Mouse (Mus musculus) lung, embryonic 14.5 days (tissue): Measurements from ENCODE around the gene Brf1. TPM values are rescaled to one million over a fixed set of nuclear protein-coding genes. Genes with fewer than 3 reads are reported as not detected.
A peak's percentile ranks its signal among the peaks of the same experiment; 100 is the strongest.

Source experiments
- ATAC-seq: fragments of 200-750 bp; cut with Nextera tagmentation; 2 replicates; pipeline ENCODE4 v1.8.0; 2017; ENCODE audit warnings: mild to moderate bottlenecking, moderate TSS enrichment, moderate library complexity; ENCODE audit not compliant: insufficient read depth
- DNase-seq: peaks from one replicate; pipeline ENCODE4 v3.0.0-alpha.2; 2015
- H3K27ac ChIP-seq: fragments of 300-500 bp; sonication (generic); 2 replicates; pipeline ENCODE4 v1.5.1; 2014; ENCODE audit warnings: low read depth, mild to moderate bottlenecking, moderate library complexity
- H3K27me3 ChIP-seq: fragments of 300-500 bp; sonication (generic); 2 replicates; pipeline ENCODE4 v1.6.1; 2014; ENCODE audit warnings: low read length, control low read depth; ENCODE audit not compliant: insufficient read depth
- H3K36me3 ChIP-seq: fragments of 300-500 bp; sonication (generic); 2 replicates; pipeline ENCODE4 v1.6.1; 2014; ENCODE audit warnings: control low read depth; ENCODE audit not compliant: insufficient read depth
- H3K4me1 ChIP-seq: fragments of 300-500 bp; sonication (generic); 2 replicates; pipeline ENCODE4 v1.6.1; 2014; ENCODE audit warnings: antibody characterized with exemption, control low read depth; ENCODE audit not compliant: insufficient read depth
- H3K4me2 ChIP-seq: fragments of 300-500 bp; sonication (generic); 2 replicates; pipeline ENCODE4 v1.6.1; 2014; ENCODE audit warnings: mild to moderate bottlenecking
- H3K4me3 ChIP-seq: fragments of 300-500 bp; sonication (generic); 2 replicates; pipeline ENCODE4 v1.5.1; 2014; ENCODE audit warnings: low read depth, low read length
- H3K9ac ChIP-seq: fragments of 300-500 bp; sonication (generic); 2 replicates; pipeline ENCODE4 v1.6.1; 2014
- H3K9me3 ChIP-seq: fragments of 300-500 bp; sonication (generic); 2 replicates; pipeline ENCODE4 v1.6.1; 2016; ENCODE audit warnings: low read depth, low read length, control low read depth
- CTCF ChIP-seq: IDR thresholded peaks from 2 replicates; pipeline ENCODE4 v1.5.1; 2016; ENCODE audit warnings: antibody characterized with exemption, low read depth
- WGBS: fragments of 180-500 bp; shearing (Covaris S2); extraction: QIAGEN DNeasy Blood & Tissue Kit; methylation state at CpG from one replicate; pipeline ENCODE4 v1.1.7; 2014; 5-methylcytosine and 5-hydroxymethylcytosine counted together
- polyA plus RNA-seq: library from polyadenylated mRNA; unstranded; fragments of >200 nt; fragmentation: Nextera tagmentation; extraction: Ambion mirVana; gene quantifications from 2 replicates; pipeline ENCODE4 v1.2.1, GENCODE M21; 2014

Gene Brf1
- polyA plus RNA-seq, 1 experiment from 2014 or later = 65.9 TPM

- H3K4me1 ChIP-seq = peaks cover 12% of the 10 kb centered on the region; the same call in 1 of the 2 replicates
- no peaks in the 10 kb centered on the region for H3K27me3 ChIP-seq
- TF ChIP-seq CTCF = no peak
- H3K9ac ChIP-seq = peak overlapping the region; percentile 84; the same call in 1 of the 2 replicates
- H3K4me3 ChIP-seq = no peak overlapping the region
- peak overlapping the region; percentile 89 for H3K27ac ChIP-seq
- ATAC-seq (no peak), DNase-seq (no peak)
- 70% methylated on average over 3 of the region's 3 CpGs for WGBS
- H3K9me3 ChIP-seq = no peaks in the 10 kb centered on the region
- H3K36me3 ChIP-seq = no peaks in the 10 kb centered on the region
- H3K4me2 ChIP-seq = peak overlapping the region; percentile 89
Measured at GRCm38 (mm10) chr12:113013021-113013491, 12.6 kb upstream of the Brf1 start.

GRCm38 (mm10) chr12:113012443-113012842, 11.9 kb upstream of the Brf1 start:
- Histone ChIP-seq H3K27ac (no peak overlapping the region), H3K4me3 (no peak overlapping the region), H3K36me3 (no peaks in the 10 kb centered on the region), H3K4me2 (no peak overlapping the region), H3K9ac (no peak overlapping the region), H3K4me1 (peaks cover 12% of the 10 kb centered on the region; the same call in 1 of the 2 replicates), H3K9me3 (no peaks in the 10 kb centered on the region), H3K27me3 (no peaks in the 10 kb centered on the region)
- DNase-seq (no peak), ATAC-seq (no peak)
- WGBS = 91% methylated on average over 5 of the region's 5 CpGs
- no peak for TF ChIP-seq CTCF

GRCm38 (mm10) chr12:113011702-113012360, 11.3 kb upstream of the Brf1 start:
- Histone ChIP-seq H3K4me3 (no peak overlapping the region), H3K9me3 (no peaks in the 10 kb centered on the region), H3K4me1 (peaks cover 12% of the 10 kb centered on the region; the same call in 1 of the 2 replicates), H3K27ac (no peak overlapping the region), H3K27me3 (no peaks in the 10 kb centered on the region), H3K36me3 (no peaks in the 10 kb centered on the region), H3K4me2 (no peak overlapping the region), H3K9ac (no peak overlapping the region)
- DNase-seq (peak; percentile 17), ATAC-seq (no peak)
- TF ChIP-seq CTCF = no peak
- WGBS = 78% methylated on average over 6 of the region's 6 CpGs

- Histone ChIP-seq H3K27me3 (no peaks in the 10 kb centered on the region), H3K9ac (no peak overlapping the region), H3K4me3 (no peak overlapping the region), H3K27ac (no peak overlapping the region), H3K4me1 (no peaks in the 10 kb centered on the region; the same call in 1 of the 2 replicates), H3K9me3 (no peaks in the 10 kb centered on the region), H3K4me2 (no peak overlapping the region), H3K36me3 (no peaks in the 10 kb centered on the region)
- peak; percentile 66 for TF ChIP-seq CTCF
- WGBS = 31% methylated on average over 4 of the region's 4 CpGs
- ATAC-seq (no peak), DNase-seq (peak; percentile 57)
Measured at GRCm38 (mm10) chr12:113004993-113005392, 4.5 kb upstream of the Brf1 start.

- 77% methylated on average over 8 of the region's 8 CpGs for whole genome bisulfite sequencing
- DNase-seq = no peak
- ATAC-seq = no peak
- Histone ChIP-seq H3K9ac (no peak overlapping the region; the same call in 1 of the 2 replicates), H3K4me1 (peaks cover 3% of the 10 kb centered on the region), H3K27ac (no peak overlapping the region), H3K9me3 (no peaks in the 10 kb centered on the region), H3K4me3 (no peak overlapping the region), H3K27me3 (no peaks in the 10 kb centered on the region), H3K36me3 (no peaks in the 10 kb centered on the region), H3K4me2 (no peak overlapping the region)
- TF ChIP-seq CTCF = no peak
Measured at GRCm38 (mm10) chr12:113004011-113004410, 3.5 kb upstream of the Brf1 start.

GRCm38 (mm10) chr12:113002667-113003066, 2.2 kb upstream of the Brf1 start:
- peaks cover 7% of the 10 kb centered on the region for H3K4me1 ChIP-seq
- 50% methylated on average over 2 of the region's 2 CpGs for WGBS
- ATAC-seq = no peak
- no peaks in the 10 kb centered on the region for H3K27me3 ChIP-seq
- H3K4me3 ChIP-seq = no peak overlapping the region
- H3K9ac ChIP-seq = no peak overlapping the region
- TF ChIP-seq CTCF = 0 out of 2 replicates have a peak, but pooled peaks have one; percentile 29
- no peak for DNase-seq
- no peak overlapping the region for H3K4me2 ChIP-seq
- H3K36me3 ChIP-seq = no peaks in the 10 kb centered on the region
- H3K27ac ChIP-seq = no peak overlapping the region
- no peaks in the 10 kb centered on the region for H3K9me3 ChIP-seq

GRCm38 (mm10) chr12:113001133-113001474, 600 bp upstream of the Brf1 start:
- Histone ChIP-seq H3K4me2 (peak overlapping the region; percentile 76), H3K4me1 (peaks cover 7% of the 10 kb centered on the region), H3K9me3 (no peaks in the 10 kb centered on the region), H3K4me3 (peak overlapping the region; percentile 90), H3K27me3 (no peaks in the 10 kb centered on the region), H3K36me3 (peaks cover 5% of the 10 kb centered on the region; the same call in 1 of the 2 replicates), H3K27ac (peak overlapping the region; percentile 93), H3K9ac (peak overlapping the region; percentile 66)
- WGBS = 4% methylated on average over 5 of the region's 5 CpGs
- TF ChIP-seq CTCF = no peak
- ATAC-seq (no peak), DNase-seq (no peak)
